Mouse (Mus musculus) forebrain, embryonic 13.5 days (tissue): Measurements from ENCODE around the gene Aqp8. TPM values are rescaled to one million over a fixed set of nuclear protein-coding genes. Genes with fewer than 3 reads are reported as not detected.

Experiments used
- ATAC-seq: fragments of 200-750 bp; cut with Nextera tagmentation; 2 replicates; pipeline ENCODE4 v1.8.0; 2017
- H3K27ac ChIP-seq: fragments of 300-500 bp; sonication (generic); 2 replicates; pipeline ENCODE4 v1.5.1; 2015; ENCODE audit warnings: inconsistent platforms, mild to moderate bottlenecking, moderate library complexity
- H3K27me3 ChIP-seq: fragments of 300-500 bp; sonication (generic); 2 replicates; pipeline ENCODE4 v1.6.1; 2015; ENCODE audit warnings: mild to moderate bottlenecking, inconsistent platforms
- H3K36me3 ChIP-seq: fragments of 300-500 bp; sonication (generic); 2 replicates; pipeline ENCODE4 v1.6.1; 2015; ENCODE audit warnings: mild to moderate bottlenecking, inconsistent platforms; ENCODE audit not compliant: poor library complexity, severe bottlenecking
- H3K4me1 ChIP-seq: fragments of 300-500 bp; sonication (generic); 2 replicates; pipeline ENCODE4 v1.6.1; 2015; ENCODE audit warnings: inconsistent platforms
- H3K4me2 ChIP-seq: fragments of 300-500 bp; sonication (generic); 2 replicates; pipeline ENCODE4 v1.6.1; 2015; ENCODE audit warnings: inconsistent platforms, mild to moderate bottlenecking, moderate library complexity
- H3K4me3 ChIP-seq: fragments of 300-500 bp; sonication (generic); 2 replicates; pipeline ENCODE4 v1.5.1; 2015; ENCODE audit warnings: mild to moderate bottlenecking, inconsistent platforms
- H3K9ac ChIP-seq: fragments of 300-500 bp; sonication (generic); 2 replicates; pipeline ENCODE4 v1.6.1; 2015; ENCODE audit warnings: mild to moderate bottlenecking, inconsistent platforms
- H3K9me3 ChIP-seq: fragments of 300-500 bp; sonication (generic); replicated peaks from 2 replicates; pipeline ENCODE4 v1.6.1; 2016; ENCODE audit warnings: inconsistent platforms
- WGBS: fragments of 180-500 bp; shearing (Covaris S2); methylation state at CpG from one replicate; pipeline ENCODE4 v1.1.7; 2015; 5-methylcytosine and 5-hydroxymethylcytosine counted together
- polyA plus RNA-seq: library from polyadenylated mRNA; unstranded; fragments of >200 nt; fragmentation: Nextera tagmentation; extraction: Ambion mirVana; gene quantifications from 2 replicates; pipeline ENCODE4 v1.2.1, GENCODE M21; 2015

Gene Aqp8
- polyA plus RNA-seq, 1 experiment from 2014 or later, result not detected

GRCm38 (mm10) chr7:123500239-123501219 lies 38.4 kb downstream of the Aqp8 start, which contains the start of gene Zkscan2:
Zkscan2 (minus strand) TSS chr7:123500449.
- H3K9ac ChIP-seq, result peak within 1 kb of the TSS; percentile 88
- peak within 1 kb of the TSS; percentile 90 for H3K4me2 ChIP-seq
- H3K9me3 ChIP-seq, result no peaks in the 10 kb centered on the region
- under 1% methylated on average over 69 of the region's 71 CpGs for WGBS
- H3K4me3 ChIP-seq, result peak within 1 kb of the TSS; percentile 73
- peaks cover 28% of the 10 kb centered on the region for H3K4me1 ChIP-seq
- ATAC-seq, result peak; percentile 97
- H3K27me3 ChIP-seq, result no peaks in the 10 kb centered on the region
- peaks cover 19% of the 10 kb centered on the region for H3K36me3 ChIP-seq
- H3K27ac ChIP-seq, result peak within 1 kb of the TSS; percentile 90

GRCm38 (mm10) chr7:123503358-123503757 lies 41.3 kb downstream of the Aqp8 start:
- H3K9ac ChIP-seq, result no peak overlapping the region
- WGBS, result 63% methylated on average over 1 of the region's 1 CpGs
- H3K4me1 ChIP-seq, result peaks cover 22% of the 10 kb centered on the region
- ATAC-seq, result no peak
- no peaks in the 10 kb centered on the region; the same call in 1 of the 2 replicates for H3K36me3 ChIP-seq
- H3K27ac ChIP-seq, result no peak overlapping the region
- no peak overlapping the region for H3K4me3 ChIP-seq
- no peak overlapping the region for H3K4me2 ChIP-seq
- no peaks in the 10 kb centered on the region for H3K27me3 ChIP-seq
- H3K9me3 ChIP-seq, result peaks cover 6% of the 10 kb centered on the region

DNA sequence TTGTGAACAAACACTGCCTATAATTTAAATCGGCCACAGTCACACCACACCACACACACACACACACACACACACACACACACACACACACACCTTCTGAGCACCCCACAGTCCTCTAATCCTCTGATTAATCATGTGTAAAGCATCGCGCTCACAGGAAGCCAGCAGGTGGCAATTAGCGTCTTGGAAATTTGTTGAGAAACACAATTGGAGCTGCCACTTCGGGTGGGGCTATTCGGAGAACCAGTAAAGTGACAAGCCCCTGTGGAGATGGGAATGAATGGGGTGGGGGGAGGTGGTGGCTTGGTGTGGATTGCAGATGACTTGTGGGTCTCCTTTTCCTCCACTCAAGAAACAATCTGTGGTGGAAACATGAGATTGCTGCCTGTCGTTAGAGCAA lies 45.9 kb downstream of the Aqp8 start:
- no peak overlapping the region for H3K27ac ChIP-seq
- H3K9ac ChIP-seq, result no peak overlapping the region
- no peaks in the 10 kb centered on the region for H3K27me3 ChIP-seq
- peaks cover 6% of the 10 kb centered on the region for H3K9me3 ChIP-seq
- WGBS, result 40% methylated on average over 7 of the region's 7 CpGs
- no peaks in the 10 kb centered on the region; the same call in 1 of the 2 replicates for H3K36me3 ChIP-seq
- ATAC-seq, result no peak
- no peak overlapping the region for H3K4me3 ChIP-seq
- no peaks in the 10 kb centered on the region for H3K4me1 ChIP-seq
- H3K4me2 ChIP-seq, result no peak overlapping the region

Other genes starting within 250 kb of the Aqp8 start
- not detected in 2 replicates for gene Slc5a11, start 247.5 kb upstream of the Aqp8 start, polyA plus RNA-seq
- 81.2 and 87.7 TPM in 2 replicates for gene Lcmt1, start 92.5 kb upstream of the Aqp8 start, polyA plus RNA-seq
- gene Arhgap17, start 92.4 kb upstream of the Aqp8 start, polyA plus RNA-seq, result 12.5 and 13.5 TPM in 2 replicates
- gene Zkscan2, start 38.2 kb downstream of the Aqp8 start, polyA plus RNA-seq, result 9.1 and 10.8 TPM in 2 replicates